Mouse (Mus musculus) lung, adult 2 months (tissue): ENCODE measurements around the gene Mrgpre.

Experiments
- CTCF ChIP-seq: fragments of 200-500 bp; IDR thresholded peaks from 2 replicates; pipeline ENCODE4 v1.5.1; 2011; ENCODE audit warnings: mild to moderate bottlenecking, low read length, control low read depth; ENCODE audit not compliant: insufficient read depth
- POLR2A ChIP-seq: fragments of 200-500 bp; IDR thresholded peaks from 2 replicates; pipeline ENCODE4 v1.6.1; 2011; ENCODE audit warnings: low read depth, mild to moderate bottlenecking, control low read depth, low read length, borderline replicate concordance; ENCODE audit errors: extremely low read depth

DNA sequence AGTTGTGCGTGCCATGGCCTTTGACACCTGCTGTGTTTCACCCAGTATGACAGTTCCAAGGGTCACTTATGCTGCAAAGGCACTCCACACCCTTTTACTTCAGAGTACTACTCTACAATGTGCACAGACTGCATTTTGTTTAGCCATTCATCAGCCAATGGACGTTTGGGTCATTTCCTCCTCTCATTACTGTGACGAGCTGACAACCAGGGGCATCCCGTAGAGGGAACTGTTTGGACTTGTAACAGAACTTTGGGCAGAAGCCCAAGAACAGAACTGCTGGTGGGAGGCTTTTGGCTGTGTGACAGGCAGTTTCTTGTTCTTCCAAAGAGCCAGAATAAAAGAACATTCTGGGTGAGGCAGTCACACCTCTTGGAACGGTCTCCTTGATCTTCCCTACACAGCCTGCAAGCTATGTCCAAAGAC is 20.9 kb upstream of the Mrgpre start:
- TF ChIP-seq POLR2A (no peak), CTCF (no peak)
